Mouse (Mus musculus) forebrain, embryonic 16.5 days (tissue): Measurements from ENCODE around the gene Gm42417. TPM values are rescaled to one million over a fixed set of nuclear protein-coding genes. Genes with fewer than 3 reads are reported as not detected.
A peak's percentile ranks its signal among the peaks of the same experiment; 100 is the strongest.

Experiments
- ATAC-seq: fragments of 200-750 bp; cut with Nextera tagmentation; 2 replicates; pipeline ENCODE4 v1.8.0; 2017; ENCODE audit warnings: mild to moderate bottlenecking, moderate library complexity
- H3K27ac ChIP-seq: fragments of 300-500 bp; sonication (generic); 2 replicates; pipeline ENCODE4 v1.5.1; 2014; ENCODE audit warnings: low read length, control low read depth
- H3K27me3 ChIP-seq: fragments of 300-500 bp; sonication (generic); replicated peaks from 2 replicates; pipeline ENCODE4 v1.6.1; 2014; ENCODE audit warnings: low read length; ENCODE audit not compliant: control insufficient read depth, insufficient read depth
- H3K36me3 ChIP-seq: fragments of 300-500 bp; sonication (generic); 2 replicates; pipeline ENCODE4 v1.6.1; 2014; ENCODE audit not compliant: control insufficient read depth, insufficient read depth
- H3K4me1 ChIP-seq: fragments of 300-500 bp; sonication (generic); replicated peaks from 2 replicates; pipeline ENCODE4 v1.6.1; 2014; ENCODE audit warnings: low read length; ENCODE audit not compliant: control insufficient read depth, insufficient read depth
- H3K4me2 ChIP-seq: fragments of 300-500 bp; sonication (generic); 2 replicates; pipeline ENCODE4 v1.6.1; 2014; ENCODE audit warnings: mild to moderate bottlenecking, low read length, control low read depth
- H3K4me3 ChIP-seq: fragments of 300-500 bp; sonication (generic); replicated peaks from 2 replicates; pipeline ENCODE4 v1.5.1; 2014; ENCODE audit warnings: mild to moderate bottlenecking, low read length, control low read depth
- H3K9ac ChIP-seq: fragments of 300-500 bp; sonication (generic); replicated peaks from 2 replicates; pipeline ENCODE4 v1.6.1; 2014; ENCODE audit warnings: low read depth, low read length, control low read depth
- H3K9me3 ChIP-seq: fragments of 300-500 bp; sonication (generic); 2 replicates; pipeline ENCODE4 v1.6.1; 2016; ENCODE audit warnings: low read length; ENCODE audit not compliant: control insufficient read depth
- WGBS: fragments of 180-500 bp; shearing (Covaris S2); extraction: QIAGEN DNeasy Blood & Tissue Kit; methylation state at CpG from one replicate; pipeline ENCODE4 v1.1.7; 2014; 5-methylcytosine and 5-hydroxymethylcytosine counted together
- polyA plus RNA-seq: library from polyadenylated mRNA; unstranded; fragments of >200 nt; fragmentation: Nextera tagmentation; extraction: Ambion mirVana; gene quantifications from 2 replicates; pipeline ENCODE4 v1.2.1, GENCODE M21; 2015

Gm42417 gene
- polyA plus RNA-seq, 1 experiment from 2014 or later, result 0.42 TPM

- no peak for ATAC-seq
- Histone ChIP-seq H3K4me3 (no peak overlapping the region), H3K27me3 (no peaks in the 10 kb centered on the region), H3K27ac (no peak overlapping the region), H3K4me1 (peaks cover 17% of the 10 kb centered on the region), H3K4me2 (no peak overlapping the region), H3K36me3 (no peaks in the 10 kb centered on the region), H3K9ac (no peak overlapping the region), H3K9me3 (no peaks in the 10 kb centered on the region)
- 94% methylated on average over 7 of the region's 7 CpGs for WGBS
These were observed 8.3 kb downstream of the Gm42417 start for GRCm38 (mm10) chr1:36530962-36531361.

- Histone ChIP-seq H3K4me1 (peaks cover 15% of the 10 kb centered on the region), H3K27ac (no peak overlapping the region), H3K4me3 (no peak overlapping the region), H3K9me3 (no peaks in the 10 kb centered on the region), H3K27me3 (no peaks in the 10 kb centered on the region), H3K4me2 (no peak overlapping the region), H3K36me3 (0 out of 2 replicates have a peak, but pooled peaks cover under 1% of the 10 kb centered on the region), H3K9ac (no peak overlapping the region)
- 72% methylated on average over 8 of the region's 8 CpGs for WGBS
- no peak for ATAC-seq
These were observed 8.7 kb downstream of the Gm42417 start for GRCm38 (mm10) chr1:36530485-36530884.

- WGBS, result 96% methylated on average over 4 of the region's 4 CpGs
- no peak overlapping the region for H3K9ac ChIP-seq
- H3K4me3 ChIP-seq, result no peak overlapping the region
- ATAC-seq, result no peak
- no peak overlapping the region for H3K4me2 ChIP-seq
- H3K27me3 ChIP-seq, result no peaks in the 10 kb centered on the region
- 0 out of 2 replicates have a peak, but pooled peaks cover 4% of the 10 kb centered on the region for H3K36me3 ChIP-seq
- no peaks in the 10 kb centered on the region for H3K9me3 ChIP-seq
- H3K27ac ChIP-seq, result no peak overlapping the region
- peaks cover 15% of the 10 kb centered on the region for H3K4me1 ChIP-seq
These were observed 9.4 kb downstream of the Gm42417 start for GRCm38 (mm10) chr1:36529875-36530274.

GRCm38 (mm10) chr1:36529274-36529673, 10.0 kb downstream of the Gm42417 start:
- no peak overlapping the region for H3K9ac ChIP-seq
- H3K27ac ChIP-seq, result no peak overlapping the region
- no peak overlapping the region for H3K4me2 ChIP-seq
- ATAC-seq, result no peak
- H3K9me3 ChIP-seq, result no peaks in the 10 kb centered on the region
- peaks cover 15% of the 10 kb centered on the region for H3K4me1 ChIP-seq
- 0 out of 2 replicates have a peak, but pooled peaks cover 4% of the 10 kb centered on the region for H3K36me3 ChIP-seq
- no peaks in the 10 kb centered on the region for H3K27me3 ChIP-seq
- H3K4me3 ChIP-seq, result no peak overlapping the region
- 93% methylated on average over 4 of the region's 4 CpGs for WGBS

- Histone ChIP-seq H3K27ac (peak overlapping the region; percentile 74), H3K4me2 (no peak overlapping the region), H3K27me3 (no peaks in the 10 kb centered on the region), H3K9me3 (no peaks in the 10 kb centered on the region), H3K4me3 (no peak overlapping the region), H3K36me3 (0 out of 2 replicates have a peak, but pooled peaks cover 4% of the 10 kb centered on the region), H3K9ac (no peak overlapping the region), H3K4me1 (peaks cover 22% of the 10 kb centered on the region)
- ATAC-seq, result peak; percentile 65
- 4% methylated on average over 1 of the region's 1 CpGs for WGBS
These were observed 10.9 kb downstream of the Gm42417 start for GRCm38 (mm10) chr1:36528351-36528750.

GRCm38 (mm10) chr1:36526903-36527302, 12.3 kb downstream of the Gm42417 start:
- Histone ChIP-seq H3K4me2 (no peak overlapping the region), H3K9ac (no peak overlapping the region), H3K36me3 (peaks cover 5% of the 10 kb centered on the region; the same call in 1 of the 2 replicates), H3K9me3 (no peaks in the 10 kb centered on the region), H3K4me1 (peaks cover 30% of the 10 kb centered on the region), H3K27me3 (no peaks in the 10 kb centered on the region), H3K27ac (no peak overlapping the region), H3K4me3 (no peak overlapping the region)
- WGBS, result 87% methylated on average over 10 of the region's 10 CpGs
- ATAC-seq, result no peak

DNA sequence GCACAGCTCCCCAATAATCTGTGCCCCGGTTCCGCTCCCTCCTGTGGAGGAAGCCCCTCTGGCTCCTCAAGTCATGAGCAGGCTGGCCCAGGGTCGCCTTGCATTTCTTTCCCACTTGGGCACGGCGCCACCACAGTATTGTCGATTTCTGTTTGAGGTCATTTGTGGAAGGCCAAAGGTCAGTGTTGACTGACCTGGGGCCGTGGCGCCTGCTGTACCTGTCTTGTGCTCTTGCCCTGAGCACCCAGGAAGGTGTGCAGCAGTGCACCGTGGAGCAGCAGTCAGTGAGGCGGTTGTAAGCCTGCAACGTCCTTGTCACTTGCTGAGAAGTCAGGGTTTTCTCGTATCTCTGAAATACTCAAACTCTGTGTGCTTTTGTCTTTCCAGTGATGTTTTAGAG, 13.5 kb downstream of the Gm42417 start:
- H3K4me1 ChIP-seq, result peaks cover 30% of the 10 kb centered on the region
- peaks cover 16% of the 10 kb centered on the region for H3K36me3 ChIP-seq
- H3K4me3 ChIP-seq, result no peak overlapping the region
- H3K27me3 ChIP-seq, result no peaks in the 10 kb centered on the region
- no peak overlapping the region for H3K4me2 ChIP-seq
- no peak overlapping the region for H3K27ac ChIP-seq
- no peak overlapping the region for H3K9ac ChIP-seq
- no peaks in the 10 kb centered on the region for H3K9me3 ChIP-seq
- WGBS, result 95% methylated on average over 12 of the region's 12 CpGs
- ATAC-seq, result no peak

GRCm38 (mm10) chr1:36524058-36524457, 15.2 kb downstream of the Gm42417 start:
- WGBS, result 82% methylated on average over 5 of the region's 5 CpGs
- Histone ChIP-seq H3K9ac (no peak overlapping the region), H3K27me3 (no peaks in the 10 kb centered on the region), H3K36me3 (peaks cover 26% of the 10 kb centered on the region), H3K4me2 (no peak overlapping the region), H3K9me3 (no peaks in the 10 kb centered on the region), H3K4me3 (no peak overlapping the region), H3K27ac (peak overlapping the region; percentile 20; the same call in 1 of the 2 replicates), H3K4me1 (peaks cover 23% of the 10 kb centered on the region)
- ATAC-seq, result no peak

DNA sequence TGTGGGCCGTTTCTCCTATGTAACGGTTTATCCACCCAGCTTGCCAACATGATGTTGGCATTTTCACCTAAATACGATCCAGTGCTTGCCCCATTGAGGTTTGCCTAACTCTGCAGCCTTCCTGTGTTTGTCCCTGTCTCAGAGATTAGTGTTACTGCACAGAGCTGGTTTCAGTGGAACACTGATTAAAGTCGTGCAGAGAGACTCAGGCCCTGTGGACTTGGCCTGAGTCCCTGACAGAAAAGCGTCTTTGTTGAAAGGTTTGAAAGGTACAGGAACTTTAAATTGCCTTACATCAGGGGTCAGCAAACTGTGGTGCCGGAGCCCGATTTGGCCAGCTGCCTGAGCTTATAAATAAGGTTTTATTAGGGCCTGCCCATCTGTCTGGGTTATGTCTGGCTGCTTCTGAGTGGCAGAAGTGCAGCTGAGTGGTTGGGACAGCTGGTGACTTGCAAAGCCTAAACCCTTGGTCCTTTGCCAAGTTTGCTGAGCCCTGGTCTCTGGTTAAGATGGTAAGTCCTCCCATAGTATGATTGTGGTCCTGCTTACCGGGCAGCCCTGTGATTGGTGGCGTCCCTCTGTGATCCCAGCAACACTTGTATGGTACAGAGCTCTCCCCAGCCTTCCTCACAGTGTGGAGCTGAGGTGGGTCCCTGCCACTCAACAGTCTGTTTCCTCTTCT, 15.8 kb downstream of the Gm42417 start:
- H3K4me3 ChIP-seq, result no peak overlapping the region
- 26% methylated on average over 9 of the region's 9 CpGs for WGBS
- H3K27ac ChIP-seq, result peak overlapping the region; percentile 61
- no peaks in the 10 kb centered on the region for H3K9me3 ChIP-seq
- no peak overlapping the region for H3K9ac ChIP-seq
- H3K4me2 ChIP-seq, result no peak overlapping the region
- H3K4me1 ChIP-seq, result peaks cover 21% of the 10 kb centered on the region
- no peaks in the 10 kb centered on the region for H3K27me3 ChIP-seq
- peaks cover 26% of the 10 kb centered on the region for H3K36me3 ChIP-seq
- peak; percentile 61 for ATAC-seq
